Mouse (Mus musculus) heart, postnatal 4 days (tissue): ENCODE data around the gene Vkorc1. TPM values are rescaled to one million over a fixed set of nuclear protein-coding genes. Genes with fewer than 3 reads are reported as not detected.
A peak's percentile ranks its signal among the peaks of the same experiment; 100 is the strongest.
"Not testable (repeated sequence)": the region's sequence is repeated elsewhere in the genome, so short reads cannot be mapped to it uniquely, and the experiment has no call there.

Experiments
- DNase-seq: peaks from one replicate; pipeline ENCODE4 v3.0.0; 2021
- total RNA-seq, 2 experiments: library from RNA; stranded (reverse); gene quantifications; 2 replicates each; pipeline ENCODE4 v1.2.3; 2021

Vkorc1 gene
- 10 to 100 TPM; 30.3 to 32.0 TPM for total RNA-seq

- peak; percentile 95 for DNase-seq
Measured at GRCm38 (mm10) chr7:127895442-127895841, at the start of gene Vkorc1, which contains the start of gene Gm21974. TSS of gene Vkorc1 (minus strand) at chr7:127895617. TSS of gene Gm21974 (minus strand) at chr7:127895454.

- DNase-seq = peak; percentile 59
Measured at GRCm38 (mm10) chr7:127944614-127945013, 49.2 kb upstream of the Vkorc1 start.

- not testable (repeated sequence) for DNase-seq
Measured at GRCm38 (mm10) chr7:127942097-127942496, 46.7 kb upstream of the Vkorc1 start.

- DNase-seq = no peak
Measured at GRCm38 (mm10) chr7:127936216-127936884, 40.9 kb upstream of the Vkorc1 start.

- DNase-seq = no peak
Measured at GRCm38 (mm10) chr7:127935748-127936159, 40.3 kb upstream of the Vkorc1 start.

GRCm38 (mm10) chr7:127935028-127935722 lies 39.8 kb upstream of the Vkorc1 start:
- peak; percentile 97 for DNase-seq

- DNase-seq = no peak
Measured at GRCm38 (mm10) chr7:127934075-127934474, 38.7 kb upstream of the Vkorc1 start.

- DNase-seq = no peak
Measured at GRCm38 (mm10) chr7:127932273-127933031, 37.0 kb upstream of the Vkorc1 start.

GRCm38 (mm10) chr7:127931351-127932135 lies 36.1 kb upstream of the Vkorc1 start:
- peak; percentile 45 for DNase-seq

GRCm38 (mm10) chr7:127930636-127931035 lies 35.2 kb upstream of the Vkorc1 start:
- DNase-seq = no peak

GRCm38 (mm10) chr7:127929923-127930322 lies 34.5 kb upstream of the Vkorc1 start, which contains the start of gene Prss8:
TSS of gene Prss8 (minus strand) at chr7:127930104.
- no peak for DNase-seq

- DNase-seq = no peak
Measured at GRCm38 (mm10) chr7:127928596-127928995, 33.2 kb upstream of the Vkorc1 start.

- no peak for DNase-seq
Measured at GRCm38 (mm10) chr7:127927726-127928125, 32.3 kb upstream of the Vkorc1 start.

- no peak for DNase-seq
Measured at GRCm38 (mm10) chr7:127926846-127927245, 31.4 kb upstream of the Vkorc1 start.

GRCm38 (mm10) chr7:127926066-127926465 lies 30.6 kb upstream of the Vkorc1 start:
- no peak for DNase-seq

- no peak for DNase-seq
Measured at GRCm38 (mm10) chr7:127925252-127925651, 29.8 kb upstream of the Vkorc1 start.

GRCm38 (mm10) chr7:127923714-127924113 lies 28.3 kb upstream of the Vkorc1 start:
- no peak for DNase-seq

GRCm38 (mm10) chr7:127922451-127923275 lies 27.2 kb upstream of the Vkorc1 start:
- no peak for DNase-seq

GRCm38 (mm10) chr7:127921516-127921915 lies 26.1 kb upstream of the Vkorc1 start:
- DNase-seq = no peak

- DNase-seq = no peak
Measured at GRCm38 (mm10) chr7:127919290-127919689, 23.9 kb upstream of the Vkorc1 start.

- DNase-seq = peak; percentile 51
Measured at GRCm38 (mm10) chr7:127918203-127918602, 22.8 kb upstream of the Vkorc1 start.
